Mouse (Mus musculus): ENCODE results near the gene Pacsin3.

DNA sequence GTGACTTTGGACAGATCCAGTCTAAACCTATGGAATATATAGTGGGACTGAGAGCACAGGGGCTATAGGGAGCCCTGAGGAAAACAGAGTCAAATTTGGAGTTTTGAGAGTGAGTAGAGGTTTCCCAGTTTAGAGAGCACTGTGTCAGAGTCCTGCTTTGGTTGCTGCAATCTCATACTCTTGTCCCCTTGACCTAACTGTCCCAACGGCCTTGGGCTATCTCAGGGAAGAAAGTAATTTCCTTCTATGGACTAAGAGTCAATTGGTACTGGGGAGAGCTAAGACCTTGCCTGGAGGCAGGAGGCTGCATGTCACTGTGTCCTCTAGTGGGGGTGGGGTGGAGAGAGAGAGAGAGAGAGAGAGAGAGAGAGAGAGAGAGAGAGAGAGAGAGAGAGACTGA is 3.1 kb downstream of the Pacsin3 start:
- TF ChIP-seq POU5F1 (IDR thresholded peaks at IDR 0.05; ENCODE audit: borderline replicate concordance, low read length) (no peak), CTCF (conservative IDR thresholded peaks at IDR 0.05; ENCODE audit: low read length) (no peak)

Data from E14TG2a.4 (cell line).